Mouse (Mus musculus): ENCODE measurements around the gene Mtif2. TPM values are rescaled to one million over a fixed set of nuclear protein-coding genes. Genes with fewer than 3 reads are reported as not detected.

Gene Mtif2
- polyA plus RNA-seq (2017; shearing (Covaris generic)): 63.2 TPM

DNA sequence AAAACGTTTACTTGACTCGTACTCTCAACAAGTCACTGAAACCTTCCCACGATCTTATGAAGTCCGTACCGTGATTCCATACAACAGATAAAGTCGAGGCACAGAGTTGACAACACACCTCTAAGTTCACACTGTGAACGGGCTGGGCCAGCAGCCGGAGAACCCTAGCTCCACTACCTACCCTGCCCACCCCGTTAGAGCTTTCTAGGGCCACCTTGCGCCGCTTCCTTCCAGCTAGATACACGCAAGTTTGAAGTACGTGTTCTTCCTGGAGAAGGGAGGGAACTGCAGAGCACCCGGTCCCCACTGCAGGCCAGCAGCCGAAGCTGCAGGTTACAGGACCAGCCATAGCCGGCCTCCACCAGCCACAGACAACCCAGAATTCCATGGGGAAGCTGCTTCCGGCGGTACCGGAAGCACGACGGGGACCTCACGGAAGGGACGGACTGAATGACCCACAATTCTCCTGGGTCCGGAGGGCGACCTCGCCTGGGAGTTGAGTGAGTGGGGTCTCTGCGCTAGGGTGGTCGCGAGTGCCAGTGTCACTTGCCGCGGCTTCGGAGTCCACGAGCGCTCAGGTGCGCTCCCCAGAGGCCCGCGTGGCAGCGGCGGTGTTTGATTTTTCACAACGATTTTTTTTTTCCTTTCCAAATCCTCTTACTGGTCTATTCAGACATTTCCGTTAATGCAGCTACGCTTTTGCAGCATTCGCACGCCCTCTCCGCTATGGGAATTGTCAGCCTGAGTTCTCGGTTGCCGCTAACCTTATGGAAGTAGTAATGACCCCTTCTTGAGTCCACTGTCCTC is at the start of gene Mtif2:
Gene Mtif2 (plus strand): TSS at position 421 of the 807 bp plus-strand sequence.

DNA sequence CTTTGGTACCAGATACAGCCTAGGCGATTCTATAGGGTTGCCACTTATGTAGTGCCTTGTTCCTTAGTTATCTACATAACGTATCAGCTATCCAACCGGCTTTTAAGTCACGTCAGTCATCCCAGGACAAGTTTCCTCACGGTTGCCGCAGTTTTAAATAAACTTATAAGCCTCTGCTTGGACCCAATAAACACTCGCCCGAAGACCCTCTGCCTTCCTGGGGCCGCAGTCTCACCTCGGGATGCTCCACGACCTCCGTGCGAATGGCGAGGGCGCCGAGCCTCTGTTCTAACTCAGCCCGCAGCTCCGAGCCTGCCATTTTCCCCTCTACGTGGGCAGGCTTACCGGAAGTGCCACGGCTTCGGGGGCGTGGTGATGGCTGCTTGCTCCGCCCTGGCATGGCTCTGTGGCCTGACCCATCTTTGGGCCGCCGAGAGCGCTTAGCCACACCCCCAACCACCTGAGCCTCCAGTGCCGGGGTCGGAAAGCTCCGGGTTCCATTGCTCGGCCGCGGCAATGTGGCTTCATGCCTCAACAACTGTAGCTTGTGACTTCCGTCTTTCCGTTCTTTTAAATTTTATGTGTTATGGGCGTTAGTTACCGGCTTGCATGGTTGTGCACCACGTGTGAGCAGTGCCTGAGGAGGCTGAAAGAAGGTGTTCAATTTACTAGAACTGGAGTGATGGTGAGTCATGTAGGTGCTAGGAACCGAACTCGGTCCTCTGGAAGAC is 11.4 kb upstream of the Mtif2 start, which contains the start of gene Prorsd1:
Gene Prorsd1 (minus strand): TSS at position 352 of the 731 bp plus-strand sequence.

DNA sequence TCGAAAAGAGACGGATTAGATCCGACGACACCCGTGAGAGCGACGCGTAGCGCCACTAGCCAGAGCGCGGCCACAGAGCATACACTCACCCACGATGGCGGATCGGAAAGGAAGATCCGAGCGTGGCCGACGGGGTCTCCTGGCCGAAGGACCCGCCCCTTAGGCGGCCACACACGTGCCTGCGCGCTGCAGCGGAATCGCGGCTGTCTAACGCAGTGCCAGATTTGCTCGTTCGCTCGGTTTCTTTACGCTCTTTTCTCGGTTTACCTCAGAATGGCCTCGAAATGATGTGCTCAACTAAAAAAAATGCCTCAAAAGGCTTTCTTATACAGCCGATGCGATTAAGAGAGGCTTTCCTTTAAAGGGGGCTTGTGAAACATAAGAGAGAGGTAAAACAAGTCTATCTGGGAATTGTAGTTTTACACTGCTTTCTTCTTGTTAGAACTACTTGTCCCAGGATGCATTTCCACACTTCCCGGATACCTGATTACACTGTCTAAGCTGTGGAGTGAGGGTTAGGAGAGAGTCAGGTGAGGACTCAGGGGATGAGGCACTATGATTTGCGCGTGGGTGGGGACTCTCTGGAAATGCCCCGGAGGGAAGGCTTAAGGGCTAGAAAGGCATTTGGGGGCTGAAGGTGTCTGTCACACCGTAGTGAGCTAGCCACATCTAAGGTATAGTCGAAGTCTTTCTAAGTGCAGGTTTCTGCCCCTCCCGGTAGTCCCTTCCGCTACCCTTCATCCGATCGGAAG is 21.7 kb downstream of the Mtif2 start, which contains the start of the genes Clhc1 and Rps27a:
Gene Clhc1 (plus strand): TSS at position 199 of the 752 bp plus-strand sequence.
Gene Rps27a (minus strand): TSS at position 358 of the 752 bp plus-strand sequence.

Other genes with a start within 250 kb of the Mtif2 start
- gene Ccdc88a, start 152.8 kb upstream of the Mtif2 start, polyA plus RNA-seq (2017; shearing (Covaris generic)): 0.57 TPM
- 50.8 TPM for gene Prorsd1, start 11.4 kb upstream of the Mtif2 start, polyA plus RNA-seq (2017; shearing (Covaris generic))
- 1.4 TPM for gene Clhc1, start 21.5 kb downstream of the Mtif2 start, polyA plus RNA-seq (2017; shearing (Covaris generic))
- 635 TPM for gene Rps27a, start 21.7 kb downstream of the Mtif2 start, polyA plus RNA-seq (2017; shearing (Covaris generic))
- gene Rtn4, start 166.5 kb downstream of the Mtif2 start, polyA plus RNA-seq (2017; shearing (Covaris generic)): 9.9 TPM

Data from CD4-positive, CD25-positive, alpha-beta regulatory T cell, adult 9 weeks (primary cell).